Mouse (Mus musculus): Measurements from ENCODE around the gene Meox1. TPM values are rescaled to one million over a fixed set of nuclear protein-coding genes. Genes with fewer than 3 reads are reported as not detected.
A peak's percentile ranks its signal among the peaks of the same experiment; 100 is the strongest.

Meox1 gene
- 12.5 and 15.0 TPM in 2 replicates for total RNA-seq (2014; rRNA removed; ENCODE audit: low replicate concordance)
- polyA plus RNA-seq (2015; fragmentation: Nextera tagmentation; extraction: Ambion mirVana): 10.9 and 12.3 TPM in 2 replicates

DNA sequence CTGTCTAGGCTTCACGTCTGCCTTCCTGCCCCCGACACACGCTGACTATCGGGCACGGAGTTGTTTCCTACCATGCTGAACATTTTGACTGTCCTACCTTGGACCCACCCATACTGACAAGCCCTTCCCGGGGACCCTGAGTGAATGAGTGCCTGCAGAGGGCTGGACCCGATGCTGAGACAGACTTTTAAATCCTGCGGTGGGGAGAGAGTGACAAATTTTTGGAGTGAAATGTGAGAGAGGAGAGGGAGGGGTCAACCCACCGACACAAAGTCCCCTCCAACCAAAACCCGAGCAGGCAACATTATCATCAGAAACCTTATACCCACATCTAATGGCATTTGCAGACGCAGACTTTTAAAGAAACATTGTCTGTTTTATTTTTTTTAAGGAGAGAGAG, at the start of gene Meox1:
TSS of gene Meox1 (minus strand) at position 171 of the 400 bp plus-strand sequence.
- no peak for TF ChIP-seq CTCF (IDR thresholded peaks at IDR 0.05; ENCODE audit: low read depth)
- no peak for TF ChIP-seq EP300 (IDR thresholded peaks at IDR 0.05; ENCODE audit: low read depth)
- ATAC-seq (ENCODE audit: insufficient read depth, low read depth) (peak; percentile 45; the same call in 1 of the 2 replicates), DNase-seq (ENCODE audit: low spot score) (no peak)
- H3K4me2 ChIP-seq (ENCODE audit: low read depth, low read length): peak within 1 kb of the TSS; percentile 55
- H3K4me3 ChIP-seq (ENCODE audit: low read depth, low read length): peak within 1 kb of the TSS; percentile 38
- H3K27me3 ChIP-seq (ENCODE audit: control insufficient read depth, insufficient read depth, low read length): 0 out of 2 replicates have a peak, but pooled peaks cover 13% of the 10 kb centered on the region
- peak within 1 kb of the TSS; percentile 74 for H3K27ac ChIP-seq (ENCODE audit: low read depth)
- no peaks in the 10 kb centered on the region for H3K36me3 ChIP-seq (replicated peaks; ENCODE audit: control insufficient read depth, insufficient read depth, low read length)
- H3K4me1 ChIP-seq (ENCODE audit: control insufficient read depth, insufficient read depth): peaks cover 19% of the 10 kb centered on the region
- WGBS: 17% methylated on average over 11 of the region's 11 CpGs
- H3K9ac ChIP-seq (replicated peaks; ENCODE audit: low read depth, low read length): peak within 1 kb of the TSS; percentile 39
- H3K9me3 ChIP-seq (replicated peaks; ENCODE audit: control insufficient read depth, low read length): no peaks in the 10 kb centered on the region

GRCm38 (mm10) chr11:101943055-101943454, 48.9 kb upstream of the Meox1 start:
- Histone ChIP-seq H3K36me3 (replicated peaks; ENCODE audit: control insufficient read depth, insufficient read depth, low read length) (no peaks in the 10 kb centered on the region), H3K4me2 (ENCODE audit: low read depth, low read length) (no peak overlapping the region), H3K4me3 (ENCODE audit: low read depth, low read length) (no peak overlapping the region), H3K4me1 (ENCODE audit: control insufficient read depth, insufficient read depth) (no peaks in the 10 kb centered on the region), H3K9ac (replicated peaks; ENCODE audit: low read depth, low read length) (no peak overlapping the region), H3K27ac (ENCODE audit: low read depth) (no peak overlapping the region), H3K27me3 (ENCODE audit: control insufficient read depth, insufficient read depth, low read length) (no peaks in the 10 kb centered on the region), H3K9me3 (replicated peaks; ENCODE audit: control insufficient read depth, low read length) (no peaks in the 10 kb centered on the region)
- DNase-seq (ENCODE audit: low spot score) (no peak), ATAC-seq (ENCODE audit: insufficient read depth, low read depth) (no peak)
- TF ChIP-seq CTCF (IDR thresholded peaks at IDR 0.05; ENCODE audit: low read depth) (no peak), EP300 (IDR thresholded peaks at IDR 0.05; ENCODE audit: low read depth) (no peak)
- 35% methylated on average over 3 of the region's 3 CpGs for WGBS

- Histone ChIP-seq H3K4me3 (ENCODE audit: low read depth, low read length) (peak overlapping the region; percentile 42), H3K4me1 (ENCODE audit: control insufficient read depth, insufficient read depth) (no peaks in the 10 kb centered on the region), H3K27me3 (ENCODE audit: control insufficient read depth, insufficient read depth, low read length) (no peaks in the 10 kb centered on the region), H3K36me3 (replicated peaks; ENCODE audit: control insufficient read depth, insufficient read depth, low read length) (no peaks in the 10 kb centered on the region), H3K4me2 (ENCODE audit: low read depth, low read length) (peak overlapping the region; percentile 66), H3K27ac (ENCODE audit: low read depth) (peak overlapping the region; percentile 3; the same call in 1 of the 2 replicates), H3K9me3 (replicated peaks; ENCODE audit: control insufficient read depth, low read length) (no peaks in the 10 kb centered on the region), H3K9ac (replicated peaks; ENCODE audit: low read depth, low read length) (peak overlapping the region; percentile 38)
- ATAC-seq (ENCODE audit: insufficient read depth, low read depth): 0 out of 2 replicates have a peak, but pooled peaks have one; percentile 14
- DNase-seq (ENCODE audit: low spot score): peak; percentile 36
- 1% methylated on average over 32 of the region's 32 CpGs for WGBS
- TF ChIP-seq CTCF (IDR thresholded peaks at IDR 0.05; ENCODE audit: low read depth): no peak
- no peak for TF ChIP-seq EP300 (IDR thresholded peaks at IDR 0.05; ENCODE audit: low read depth)
Observed at GRCm38 (mm10) chr11:101937108-101937507, 42.9 kb upstream of the Meox1 start.

GRCm38 (mm10) chr11:101936421-101936820, 42.2 kb upstream of the Meox1 start:
- ATAC-seq (ENCODE audit: insufficient read depth, low read depth): no peak
- Histone ChIP-seq H3K27ac (ENCODE audit: low read depth) (no peak overlapping the region), H3K27me3 (ENCODE audit: control insufficient read depth, insufficient read depth, low read length) (no peaks in the 10 kb centered on the region), H3K9ac (replicated peaks; ENCODE audit: low read depth, low read length) (no peak overlapping the region), H3K36me3 (replicated peaks; ENCODE audit: control insufficient read depth, insufficient read depth, low read length) (no peaks in the 10 kb centered on the region), H3K9me3 (replicated peaks; ENCODE audit: control insufficient read depth, low read length) (no peaks in the 10 kb centered on the region), H3K4me3 (ENCODE audit: low read depth, low read length) (no peak overlapping the region), H3K4me1 (ENCODE audit: control insufficient read depth, insufficient read depth) (no peaks in the 10 kb centered on the region), H3K4me2 (ENCODE audit: low read depth, low read length) (no peak overlapping the region)
- whole genome bisulfite sequencing: 51% methylated on average over 7 of the region's 7 CpGs
- TF ChIP-seq EP300 (IDR thresholded peaks at IDR 0.05; ENCODE audit: low read depth) (no peak), CTCF (IDR thresholded peaks at IDR 0.05; ENCODE audit: low read depth) (no peak)
- no peak for DNase-seq (ENCODE audit: low spot score)

DNA sequence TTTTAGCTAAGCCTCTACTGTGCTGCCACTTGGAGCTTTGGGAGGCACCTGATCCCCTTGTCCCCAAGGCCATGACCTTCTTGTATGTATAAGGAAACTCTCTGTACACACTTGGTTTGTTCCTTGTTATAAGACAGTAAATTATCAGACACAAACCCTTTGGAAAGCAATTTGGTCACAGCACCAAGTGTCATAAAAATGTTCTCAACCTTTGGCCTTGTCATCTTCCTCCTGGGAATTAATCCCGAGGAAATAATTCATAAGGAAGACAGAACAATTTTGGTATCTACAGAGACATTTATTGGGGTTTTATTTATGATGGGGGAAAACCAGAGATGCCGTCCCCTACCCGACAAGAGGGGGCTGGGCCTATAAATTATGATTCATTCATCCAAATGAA, 41.6 kb upstream of the Meox1 start:
- no peak for TF ChIP-seq CTCF (IDR thresholded peaks at IDR 0.05; ENCODE audit: low read depth)
- TF ChIP-seq EP300 (IDR thresholded peaks at IDR 0.05; ENCODE audit: low read depth): no peak

DNA sequence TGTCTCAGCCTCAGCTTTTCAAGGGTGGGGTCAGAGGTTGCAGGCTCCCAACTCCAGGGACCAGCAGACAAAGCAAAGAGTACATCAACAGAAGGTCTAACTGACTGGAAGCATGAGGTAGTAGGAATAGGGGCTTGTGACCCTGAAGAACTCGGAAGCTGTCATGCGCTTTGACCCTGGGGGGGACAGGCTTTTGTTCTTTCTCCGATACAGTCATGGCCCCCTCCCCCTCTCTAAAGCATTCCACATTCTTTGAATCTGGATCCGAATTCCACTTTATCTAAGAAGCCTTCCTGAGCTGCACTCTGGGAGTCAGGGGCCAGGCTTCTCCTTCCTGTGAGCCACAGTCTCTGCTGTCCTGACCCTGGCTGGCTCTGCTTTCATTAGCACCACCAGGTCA, 37.8 kb upstream of the Meox1 start:
- Histone ChIP-seq H3K4me1 (ENCODE audit: control insufficient read depth, insufficient read depth) (no peaks in the 10 kb centered on the region), H3K27me3 (ENCODE audit: control insufficient read depth, insufficient read depth, low read length) (no peaks in the 10 kb centered on the region), H3K9me3 (replicated peaks; ENCODE audit: control insufficient read depth, low read length) (no peaks in the 10 kb centered on the region), H3K36me3 (replicated peaks; ENCODE audit: control insufficient read depth, insufficient read depth, low read length) (no peaks in the 10 kb centered on the region), H3K4me3 (ENCODE audit: low read depth, low read length) (no peak overlapping the region), H3K9ac (replicated peaks; ENCODE audit: low read depth, low read length) (no peak overlapping the region), H3K4me2 (ENCODE audit: low read depth, low read length) (no peak overlapping the region), H3K27ac (ENCODE audit: low read depth) (no peak overlapping the region)
- 35% methylated on average over 4 of the region's 4 CpGs for WGBS
- no peak for DNase-seq (ENCODE audit: low spot score)
- TF ChIP-seq CTCF (IDR thresholded peaks at IDR 0.05; ENCODE audit: low read depth): no peak
- ATAC-seq (ENCODE audit: insufficient read depth, low read depth): peak; percentile 39; the same call in 1 of the 2 replicates

More for the DNA sequence above, 41.6 kb upstream of the Meox1 start:
- Histone ChIP-seq H3K27ac (ENCODE audit: low read depth) (no peak overlapping the region), H3K9ac (replicated peaks; ENCODE audit: low read depth, low read length) (no peak overlapping the region), H3K9me3 (replicated peaks; ENCODE audit: control insufficient read depth, low read length) (no peaks in the 10 kb centered on the region), H3K27me3 (ENCODE audit: control insufficient read depth, insufficient read depth, low read length) (no peaks in the 10 kb centered on the region), H3K4me1 (ENCODE audit: control insufficient read depth, insufficient read depth) (no peaks in the 10 kb centered on the region), H3K4me2 (ENCODE audit: low read depth, low read length) (no peak overlapping the region), H3K36me3 (replicated peaks; ENCODE audit: control insufficient read depth, insufficient read depth, low read length) (no peaks in the 10 kb centered on the region), H3K4me3 (ENCODE audit: low read depth, low read length) (no peak overlapping the region)
- WGBS: 83% methylated on average over 3 of the region's 3 CpGs
- no peak for ATAC-seq (ENCODE audit: insufficient read depth, low read depth)
- DNase-seq (ENCODE audit: low spot score): no peak
